Mouse (Mus musculus) thymus, postnatal 0 days (tissue): ENCODE data around the gene Mpst. TPM values are rescaled to one million over a fixed set of nuclear protein-coding genes. Genes with fewer than 3 reads are reported as not detected.

ENCODE experiments used
- DNase-seq: peaks from one replicate; pipeline ENCODE4 v3.0.0-alpha.2; 2015; ENCODE audit warnings: low spot score
- polyA plus RNA-seq: library from polyadenylated mRNA; unstranded; fragments of >200 nt; fragmentation: Nextera tagmentation; extraction: Ambion mirVana; gene quantifications from 2 replicates; pipeline ENCODE4 v1.2.1, GENCODE M21; 2015

Mpst gene
- polyA plus RNA-seq: 3.0 and 4.1 TPM in 2 replicates

- DNase-seq: peak; percentile 87
Measured at GRCm38 (mm10) chr15:78406293-78406934, at the start of gene Mpst. Mpst (plus strand) TSS chr15:78406416.

- DNase-seq: no peak
Measured at GRCm38 (mm10) chr15:78365916-78366315, 40.3 kb upstream of the Mpst start.

- DNase-seq: no peak
Measured at GRCm38 (mm10) chr15:78366875-78367274, 39.3 kb upstream of the Mpst start.

- no peak for DNase-seq
Measured at GRCm38 (mm10) chr15:78367811-78368210, 38.4 kb upstream of the Mpst start.

GRCm38 (mm10) chr15:78368926-78369346 lies 37.3 kb upstream of the Mpst start:
- peak; percentile 42 for DNase-seq

GRCm38 (mm10) chr15:78369641-78370040 lies 36.6 kb upstream of the Mpst start:
- DNase-seq: no peak

- DNase-seq: no peak
Measured at GRCm38 (mm10) chr15:78372796-78373195, 33.4 kb upstream of the Mpst start.

GRCm38 (mm10) chr15:78374204-78374603 lies 32.0 kb upstream of the Mpst start:
- no peak for DNase-seq

- no peak for DNase-seq
Measured at GRCm38 (mm10) chr15:78377859-78378258, 28.4 kb upstream of the Mpst start.

- DNase-seq: no peak
Measured at GRCm38 (mm10) chr15:78378556-78378955, 27.7 kb upstream of the Mpst start.

- no peak for DNase-seq
Measured at GRCm38 (mm10) chr15:78380208-78380607, 26.0 kb upstream of the Mpst start.

GRCm38 (mm10) chr15:78380741-78381140 lies 25.5 kb upstream of the Mpst start:
- no peak for DNase-seq

- no peak for DNase-seq
Measured at GRCm38 (mm10) chr15:78382115-78382514, 24.1 kb upstream of the Mpst start.

- DNase-seq: no peak
Measured at GRCm38 (mm10) chr15:78383450-78384219, 22.6 kb upstream of the Mpst start.

GRCm38 (mm10) chr15:78384220-78385116 lies 21.7 kb upstream of the Mpst start:
- no peak for DNase-seq

GRCm38 (mm10) chr15:78385564-78385963 lies 20.7 kb upstream of the Mpst start:
- no peak for DNase-seq

- peak; percentile 72 for DNase-seq
Measured at GRCm38 (mm10) chr15:78390855-78391254, 15.4 kb upstream of the Mpst start.

GRCm38 (mm10) chr15:78395478-78395962 lies 10.7 kb upstream of the Mpst start, which contains the start of gene Tex33:
Tex33 (minus strand) TSS chr15:78395912.
- no peak for DNase-seq

GRCm38 (mm10) chr15:78401345-78401744 lies 4.9 kb upstream of the Mpst start:
- DNase-seq: no peak

GRCm38 (mm10) chr15:78401921-78402320 lies 4.3 kb upstream of the Mpst start:
- no peak for DNase-seq

GRCm38 (mm10) chr15:78402423-78402822 lies 3.8 kb upstream of the Mpst start:
- DNase-seq: no peak
